Mouse (Mus musculus) monocyte, adult 5-6 weeks (primary cell): ENCODE measurements around the gene Paxip1. TPM values are rescaled to one million over a fixed set of nuclear protein-coding genes. Genes with fewer than 3 reads are reported as not detected.

Experiments used
- ATAC-seq: fragments of 153-309, 156-312 bp; replicated peaks from 2 replicates; pipeline ENCODE4 v1.8.0; 2017; ENCODE audit warnings: mild to moderate bottlenecking; ENCODE audit not compliant: low TSS enrichment, insufficient number of reproducible peaks, severe bottlenecking, poor library complexity, low FRiP score
- total RNA-seq: library from RNA; stranded (forward); fragments of 200-1000, 200-491, 200-594 nt; gene quantifications from 3 replicates; pipeline ENCODE4 v1.2.3, GENCODE M21; 2017

Paxip1 gene
- total RNA-seq, 1 experiment from 2014 or later, result 20.1 TPM

GRCm38 (mm10) chr5:27732288-27732868, 59.1 kb downstream of the Paxip1 start:
- no peak for ATAC-seq

- no peak for ATAC-seq
Measured at GRCm38 (mm10) chr5:27731392-27731791, 60.1 kb downstream of the Paxip1 start.

GRCm38 (mm10) chr5:27730666-27731065, 60.8 kb downstream of the Paxip1 start:
- no peak for ATAC-seq

GRCm38 (mm10) chr5:27724460-27724859, 67.0 kb downstream of the Paxip1 start:
- ATAC-seq, result no peak

- ATAC-seq, result no peak
Measured at GRCm38 (mm10) chr5:27719311-27719710, 72.2 kb downstream of the Paxip1 start.

- ATAC-seq, result no peak
Measured at GRCm38 (mm10) chr5:27717301-27717700, 74.2 kb downstream of the Paxip1 start.

- no peak for ATAC-seq
Measured at GRCm38 (mm10) chr5:27716026-27716425, 75.5 kb downstream of the Paxip1 start.

- ATAC-seq, result no peak
Measured at GRCm38 (mm10) chr5:27714356-27714755, 77.1 kb downstream of the Paxip1 start.

- ATAC-seq, result no peak
Measured at GRCm38 (mm10) chr5:27711461-27712192, 79.9 kb downstream of the Paxip1 start.

GRCm38 (mm10) chr5:27708209-27708608, 83.3 kb downstream of the Paxip1 start:
- ATAC-seq, result no peak

GRCm38 (mm10) chr5:27707283-27707682, 84.2 kb downstream of the Paxip1 start:
- ATAC-seq, result no peak

- ATAC-seq, result no peak
Measured at GRCm38 (mm10) chr5:27706551-27706950, 84.9 kb downstream of the Paxip1 start.

- ATAC-seq, result no peak
Measured at GRCm38 (mm10) chr5:27705020-27705419, 86.5 kb downstream of the Paxip1 start.

- ATAC-seq, result no peak
Measured at GRCm38 (mm10) chr5:27702482-27702881, 89.0 kb downstream of the Paxip1 start.

Other genes with a start within 250 kb of the Paxip1 start
- gene Htr5a, start 50.5 kb upstream of the Paxip1 start, total RNA-seq, result not detected in 3 replicates